Mouse (Mus musculus): ENCODE measurements around the gene Krr1.

The Krr1 gene

GRCm38 (mm10) chr10:111972542-111973361, at the start of gene Krr1:
TSS of gene Krr1 (plus strand) at chr10:111972664.
- DNase-seq = peak; percentile 90 to 91

GRCm38 (mm10) chr10:111923503-111924135, 48.8 kb upstream of the Krr1 start:
- DNase-seq = no peak

GRCm38 (mm10) chr10:111924141-111924540, 48.3 kb upstream of the Krr1 start:
- DNase-seq = no peak

GRCm38 (mm10) chr10:111924716-111925488, 47.6 kb upstream of the Krr1 start:
- no peak for DNase-seq

GRCm38 (mm10) chr10:111925489-111925860, 47.0 kb upstream of the Krr1 start:
- DNase-seq = peak; percentile 87 to 88

GRCm38 (mm10) chr10:111932621-111933345, 39.7 kb upstream of the Krr1 start:
- no peak for DNase-seq

DNA sequence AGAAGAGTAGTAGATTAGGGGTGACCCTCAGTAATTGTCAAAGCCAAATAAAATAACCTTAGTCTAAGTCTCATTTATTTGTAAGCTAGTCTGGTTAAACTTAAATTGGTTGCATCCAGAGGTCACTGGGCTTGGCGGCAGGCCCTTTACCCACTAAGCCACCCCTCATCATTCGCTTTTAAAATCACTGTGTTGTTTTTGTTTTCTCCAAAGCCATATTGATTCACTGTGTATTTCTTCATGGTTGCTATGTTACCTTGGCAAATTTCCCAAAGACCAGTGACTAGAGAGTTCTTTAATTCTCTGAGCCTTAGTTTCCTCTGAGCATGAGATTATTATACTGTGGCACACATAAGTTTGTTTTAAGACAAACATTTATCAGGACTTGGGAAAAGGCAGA, 37.3 kb upstream of the Krr1 start:
- no peak for DNase-seq

- no peak for DNase-seq
Measured at GRCm38 (mm10) chr10:111936021-111936420, 36.4 kb upstream of the Krr1 start.

DNA sequence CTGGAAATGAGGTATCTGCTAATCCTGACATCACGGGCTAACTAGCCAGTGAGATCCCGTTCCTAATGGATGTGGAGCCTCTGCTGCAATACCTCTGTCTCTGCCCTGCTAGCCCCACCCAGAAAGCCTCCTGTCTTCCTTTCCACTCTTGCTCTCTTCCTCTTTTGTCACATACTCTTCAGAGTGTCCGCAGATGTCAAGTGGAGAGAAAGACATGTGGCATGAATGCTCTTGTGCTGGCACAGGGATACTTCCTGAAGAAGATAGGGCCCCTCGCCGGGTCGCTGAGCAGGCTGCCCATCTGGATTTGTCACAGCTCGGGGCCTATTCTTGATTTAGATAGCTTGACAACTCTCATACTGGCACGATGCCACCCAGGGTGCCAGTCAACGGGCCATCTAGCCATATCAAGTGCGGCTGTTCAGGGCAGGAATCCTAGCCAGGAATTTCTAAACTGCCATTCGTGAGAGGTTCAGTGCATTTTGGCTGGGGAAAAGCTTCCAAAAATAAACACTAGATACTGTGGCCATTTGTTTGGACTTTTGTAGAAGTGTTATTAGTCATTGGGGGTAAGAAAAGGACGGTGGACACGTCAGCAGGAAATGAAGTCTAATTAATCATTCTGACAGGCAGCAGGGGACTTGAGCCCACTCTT, 35.8 kb upstream of the Krr1 start:
- DNase-seq = no peak

DNA sequence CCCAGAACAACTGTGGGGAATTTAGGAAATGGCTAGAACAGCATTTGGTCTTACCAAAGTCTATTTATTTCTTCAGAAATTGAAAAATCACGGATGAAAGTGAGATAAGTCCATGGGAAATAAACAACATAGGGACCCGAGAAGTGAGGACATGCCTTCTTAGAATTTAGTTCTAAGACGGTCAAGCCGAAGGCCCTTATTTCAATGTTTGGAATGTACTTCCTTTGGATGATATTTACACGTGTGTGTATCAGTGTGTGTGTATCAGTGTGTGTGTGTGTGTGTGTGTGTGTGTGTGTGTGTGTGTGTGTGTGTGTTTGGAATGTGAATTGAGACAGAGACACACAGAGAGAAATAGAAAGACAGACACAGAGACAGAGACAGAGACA, 35.3 kb upstream of the Krr1 start:
- DNase-seq = no peak

DNA sequence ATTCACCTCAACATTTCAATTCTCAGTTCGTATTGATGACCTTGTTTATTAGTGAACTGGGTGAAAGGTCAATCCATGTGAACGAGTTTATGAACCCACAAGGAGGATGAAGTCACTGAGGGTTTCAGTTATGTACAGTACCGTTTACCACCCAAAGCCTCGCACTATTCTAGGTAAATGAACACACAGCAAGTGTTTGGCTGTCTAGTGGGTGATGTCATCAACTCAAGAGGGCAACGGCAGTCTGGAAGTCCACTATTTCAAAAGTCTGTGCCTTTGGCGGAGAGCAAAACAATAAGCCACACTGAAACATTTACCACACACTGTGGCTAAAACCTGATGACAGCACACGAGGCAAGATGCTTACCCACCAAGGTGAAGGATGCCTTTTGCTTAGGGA, 29.4 kb upstream of the Krr1 start:
- DNase-seq = no peak

GRCm38 (mm10) chr10:111945563-111945962, 26.9 kb upstream of the Krr1 start:
- no peak for DNase-seq

- DNase-seq = no peak
Measured at GRCm38 (mm10) chr10:111948041-111948440, 24.4 kb upstream of the Krr1 start.

- no peak for DNase-seq
Measured at GRCm38 (mm10) chr10:111949008-111949407, 23.5 kb upstream of the Krr1 start.

GRCm38 (mm10) chr10:111955836-111956235, 16.6 kb upstream of the Krr1 start:
- DNase-seq = no peak

GRCm38 (mm10) chr10:111957271-111958045, 15.0 kb upstream of the Krr1 start:
- DNase-seq = peak; percentile 70 to 77

GRCm38 (mm10) chr10:111958046-111958421, 14.4 kb upstream of the Krr1 start:
- DNase-seq = no peak

DNA sequence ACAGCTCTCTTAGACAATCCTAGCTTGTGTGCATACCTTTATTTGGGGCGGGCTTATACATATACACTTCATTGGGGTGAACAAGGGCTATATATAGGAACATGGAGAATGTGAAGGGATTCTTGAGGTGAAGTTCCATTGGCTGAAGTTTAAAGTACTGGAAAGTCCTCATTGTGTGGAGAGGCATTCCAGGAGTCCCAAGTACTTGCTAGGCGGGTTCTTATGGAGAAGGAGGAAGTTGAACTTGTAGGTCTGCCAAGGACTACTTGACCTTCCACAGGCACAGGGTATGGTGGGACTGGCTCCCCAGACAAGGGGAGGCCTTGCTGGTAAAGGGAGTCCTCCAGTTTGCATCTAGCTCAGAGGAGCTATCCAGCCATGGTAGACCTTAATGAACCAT, 13.1 kb upstream of the Krr1 start:
- DNase-seq = no peak

- no peak for DNase-seq
Measured at GRCm38 (mm10) chr10:111960459-111960858, 12.0 kb upstream of the Krr1 start.

- DNase-seq = no peak
Measured at GRCm38 (mm10) chr10:111966394-111966793, 6.1 kb upstream of the Krr1 start.

DNA sequence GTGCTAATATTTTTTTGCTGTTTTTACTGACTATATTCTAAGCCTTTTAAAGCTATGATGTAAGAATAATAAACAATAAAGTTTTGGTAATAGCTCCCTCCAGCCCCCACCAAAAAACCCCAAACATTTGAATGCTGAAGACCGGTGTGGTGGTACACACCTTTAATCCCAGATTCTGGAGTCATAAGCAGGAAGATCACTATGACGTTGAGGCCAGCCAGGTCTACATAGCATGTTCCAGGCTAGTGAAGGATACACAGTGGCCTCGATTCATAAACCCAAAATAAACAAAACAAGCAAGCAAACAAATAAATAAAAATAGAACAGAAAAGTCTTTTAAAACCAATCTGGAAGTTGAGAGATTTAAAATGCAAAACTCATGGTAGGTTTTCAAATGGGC, 535 bp upstream of the Krr1 start:
- DNase-seq = no peak

GRCm38 (mm10) chr10:111977584-111977983, 5.1 kb downstream of the Krr1 start:
- peak; percentile 78 to 82 for DNase-seq

Measured in B cell, adult 2 months (primary cell).